Mouse (Mus musculus): ENCODE results near the gene Bicra.

Bicra gene

GRCm38 (mm10) chr7:16014521-16015175 lies 33.1 kb downstream of the Bicra start:
- DNase-seq (ENCODE audit: low spot score in 2 of 2) = no peak

- DNase-seq (ENCODE audit: low spot score in 2 of 2) = no peak
Measured at GRCm38 (mm10) chr7:16013722-16014275, 33.9 kb downstream of the Bicra start.

GRCm38 (mm10) chr7:16012576-16013263 lies 35.0 kb downstream of the Bicra start:
- DNase-seq (ENCODE audit: low spot score in 2 of 2) = no peak

GRCm38 (mm10) chr7:16011418-16012085 lies 36.2 kb downstream of the Bicra start:
- DNase-seq (ENCODE audit: low spot score in 2 of 2) = no peak

- DNase-seq (ENCODE audit: low spot score in 2 of 2) = no peak
Measured at GRCm38 (mm10) chr7:16010649-16011048, 37.1 kb downstream of the Bicra start.

- DNase-seq (ENCODE audit: low spot score in 2 of 2) = no peak
Measured at GRCm38 (mm10) chr7:16009636-16010035, 38.1 kb downstream of the Bicra start.

- no peak for DNase-seq (ENCODE audit: low spot score in 2 of 2)
Measured at GRCm38 (mm10) chr7:16005020-16005419, 42.7 kb downstream of the Bicra start.

- DNase-seq (ENCODE audit: low spot score in 2 of 2) = no peak
Measured at GRCm38 (mm10) chr7:16004177-16004856, 43.4 kb downstream of the Bicra start.

- DNase-seq (ENCODE audit: low spot score in 2 of 2) = no peak
Measured at GRCm38 (mm10) chr7:16003032-16003431, 44.7 kb downstream of the Bicra start.

GRCm38 (mm10) chr7:16002171-16002570 lies 45.5 kb downstream of the Bicra start:
- peak; percentile 64 to 76 for DNase-seq (ENCODE audit: low spot score in 2 of 2)

GRCm38 (mm10) chr7:16001691-16002090 lies 46.0 kb downstream of the Bicra start:
- DNase-seq (ENCODE audit: low spot score in 2 of 2) = no peak

GRCm38 (mm10) chr7:15993789-15994188 lies 53.9 kb downstream of the Bicra start:
- DNase-seq (ENCODE audit: low spot score in 2 of 2) = no peak

- no peak for DNase-seq (ENCODE audit: low spot score in 2 of 2)
Measured at GRCm38 (mm10) chr7:15993152-15993551, 54.6 kb downstream of the Bicra start.

GRCm38 (mm10) chr7:15991764-15992163 lies 56.0 kb downstream of the Bicra start:
- DNase-seq (ENCODE audit: low spot score in 2 of 2) = no peak

GRCm38 (mm10) chr7:15987661-15988356 lies 59.9 kb downstream of the Bicra start:
- DNase-seq (ENCODE audit: low spot score in 2 of 2) = no peak

GRCm38 (mm10) chr7:15982729-15983407 lies 64.9 kb downstream of the Bicra start:
- no peak for DNase-seq (ENCODE audit: low spot score in 2 of 2)

- no peak for DNase-seq (ENCODE audit: low spot score in 2 of 2)
Measured at GRCm38 (mm10) chr7:15981538-15981937, 66.2 kb downstream of the Bicra start.

- peak in 1 of 2 experiments; percentile 67 for DNase-seq (ENCODE audit: low spot score in 2 of 2)
Measured at GRCm38 (mm10) chr7:15980246-15980645, 67.5 kb downstream of the Bicra start.

GRCm38 (mm10) chr7:15975904-15976303 lies 71.8 kb downstream of the Bicra start:
- DNase-seq (ENCODE audit: low spot score in 2 of 2) = no peak

- DNase-seq (ENCODE audit: low spot score in 2 of 2) = no peak
Measured at GRCm38 (mm10) chr7:15975451-15975850, 72.3 kb downstream of the Bicra start.

- no peak for DNase-seq (ENCODE audit: low spot score in 2 of 2)
Measured at GRCm38 (mm10) chr7:15974712-15975111, 73.0 kb downstream of the Bicra start.

All from right cerebral cortex, postnatal 36 days (tissue).